ENCODE assay signal across 24 mouse cellular contexts in genomic region chr9:60106106-60106505, GRCm38 (mm10).
"Had no signal": no experiment of that assay in that cellular context is flagged by ENCODE, and none has a peak within 500 bp of the region (broad histone marks: within the 10 kb centered on the region; RNA-seq: fewer than 3 reads in every experiment).

No protein-coding gene starts in this region.

- H3K9ac ChIP-seq: limb, embryonic 13.5 days; liver, embryonic 12.5 days; liver, embryonic 15.5 days; lung, embryonic 14.5 days; neural tube, embryonic 12.5 days; neural tube, embryonic 15.5 days; stomach, embryonic 15.5 days had no signal

- H3K36me3 ChIP-seq: limb, embryonic 10.5 days; liver, embryonic 12.5 days; liver, embryonic 15.5 days; neural tube, embryonic 12.5 days; neural tube, embryonic 15.5 days; stomach, embryonic 15.5 days had no signal

- H3K27me3 ChIP-seq: liver, embryonic 12.5 days; liver, embryonic 15.5 days; neural tube, embryonic 12.5 days; neural tube, embryonic 15.5 days; stomach, embryonic 15.5 days had no signal

- H3K9me3 ChIP-seq: limb, embryonic 10.5 days; limb, embryonic 13.5 days; liver, embryonic 12.5 days; liver, embryonic 15.5 days; megakaryocyte, embryonic 14.5 days; neural tube, embryonic 12.5 days; neural tube, embryonic 15.5 days; stomach, embryonic 15.5 days had no signal

- H3K27ac ChIP-seq: kidney, postnatal 0 days; layer of hippocampus, adult 2 months; limb, embryonic 10.5 days; limb, embryonic 13.5 days; liver, embryonic 12.5 days; liver, embryonic 15.5 days; neural tube, embryonic 12.5 days; neural tube, embryonic 15.5 days; stomach, embryonic 15.5 days had no signal

- H3K4me3 ChIP-seq: layer of hippocampus, adult 2 months; limb, embryonic 10.5 days; limb, embryonic 13.5 days; liver, embryonic 12.5 days; liver, embryonic 15.5 days; megakaryocyte, embryonic 14.5 days; neural tube, embryonic 12.5 days; neural tube, embryonic 15.5 days; stomach, embryonic 15.5 days had no signal

- ATAC-seq: liver, embryonic 12.5 days had no signal

- H3K4me2 ChIP-seq: limb, embryonic 13.5 days; liver, embryonic 12.5 days; liver, embryonic 15.5 days; lung, embryonic 14.5 days; midbrain, embryonic 11.5 days; neural tube, embryonic 12.5 days; neural tube, embryonic 15.5 days; stomach, embryonic 15.5 days had no signal

- H3K4me1 ChIP-seq: liver, embryonic 12.5 days; liver, embryonic 15.5 days; megakaryocyte, embryonic 14.5 days; neural tube, embryonic 12.5 days; neural tube, embryonic 15.5 days; stomach, embryonic 15.5 days had no signal

- DNase-seq: kidney, adult 2 months; kidney, postnatal 25 days; layer of hippocampus, adult 9-11 months; liver; lung, embryonic 14.5 days; lung, postnatal 14 days; midbrain, embryonic 14.5 days; right cerebral cortex, adult 18-20 months; right cerebral cortex, postnatal 14 days; right cerebral cortex, postnatal 4 days; spleen, adult 18-20 months; thymus, adult 18-20 months; thymus, postnatal 36 days had no signal
